Mouse (Mus musculus) neural tube, embryonic 14.5 days (tissue): ENCODE data around the gene Ptpre. TPM values are rescaled to one million over a fixed set of nuclear protein-coding genes. Genes with fewer than 3 reads are reported as not detected.
"Not testable (repeated sequence)": the region's sequence is repeated elsewhere in the genome, so short reads cannot be mapped to it uniquely, and the experiment has no call there.

Experiments used
- ATAC-seq: fragments of 200-750 bp; cut with Nextera tagmentation; 2 replicates; pipeline ENCODE4 v1.8.0; 2017; ENCODE audit warnings: low read depth, mild to moderate bottlenecking, moderate TSS enrichment, moderate library complexity
- H3K27ac ChIP-seq: fragments of 300-500 bp; sonication (generic); 2 replicates; pipeline ENCODE4 v1.5.1; 2014; ENCODE audit warnings: low read depth, mild to moderate bottlenecking, control low read depth, low read length, moderate library complexity, mixed read lengths
- H3K27me3 ChIP-seq: fragments of 300-500 bp; sonication (generic); 2 replicates; pipeline ENCODE4 v1.6.1; 2014; ENCODE audit warnings: low read length; ENCODE audit not compliant: control insufficient read depth, insufficient read depth
- H3K36me3 ChIP-seq: fragments of 300-500 bp; sonication (generic); 2 replicates; pipeline ENCODE4 v1.6.1; 2014; ENCODE audit warnings: low read length, mixed read lengths; ENCODE audit not compliant: control insufficient read depth, insufficient read depth
- H3K4me1 ChIP-seq: fragments of 300-500 bp; sonication (generic); 2 replicates; pipeline ENCODE4 v1.6.1; 2014; ENCODE audit warnings: low read length; ENCODE audit not compliant: control insufficient read depth, insufficient read depth
- H3K4me2 ChIP-seq: fragments of 300-500 bp; sonication (generic); 2 replicates; pipeline ENCODE4 v1.6.1; 2014; ENCODE audit warnings: mild to moderate bottlenecking, low read depth, low read length, control low read depth
- H3K4me3 ChIP-seq: fragments of 300-500 bp; sonication (generic); 2 replicates; pipeline ENCODE4 v1.5.1; 2014; ENCODE audit warnings: low read depth, low read length, control low read depth, mixed read lengths
- H3K9ac ChIP-seq: fragments of 300-500 bp; sonication (generic); replicated peaks from 2 replicates; pipeline ENCODE4 v1.6.1; 2014; ENCODE audit warnings: low read depth, mild to moderate bottlenecking, control low read depth, low read length, mixed read lengths
- H3K9me3 ChIP-seq: fragments of 300-500 bp; sonication (generic); 2 replicates; pipeline ENCODE4 v1.6.1; 2016; ENCODE audit warnings: low read length; ENCODE audit not compliant: control insufficient read depth
- WGBS: fragments of 180-500 bp; shearing (Covaris S2); extraction: QIAGEN DNeasy Blood & Tissue Kit; methylation state at CpG from one replicate; pipeline ENCODE4 v1.1.7; 2014; 5-methylcytosine and 5-hydroxymethylcytosine counted together
- polyA plus RNA-seq: library from polyadenylated mRNA; unstranded; fragments of >200 nt; fragmentation: Nextera tagmentation; extraction: Ambion mirVana; gene quantifications from 2 replicates; pipeline ENCODE4 v1.2.1, GENCODE M21; 2014

Gene Ptpre
- polyA plus RNA-seq, 1 experiment from 2014 or later, result 15.4 TPM

DNA sequence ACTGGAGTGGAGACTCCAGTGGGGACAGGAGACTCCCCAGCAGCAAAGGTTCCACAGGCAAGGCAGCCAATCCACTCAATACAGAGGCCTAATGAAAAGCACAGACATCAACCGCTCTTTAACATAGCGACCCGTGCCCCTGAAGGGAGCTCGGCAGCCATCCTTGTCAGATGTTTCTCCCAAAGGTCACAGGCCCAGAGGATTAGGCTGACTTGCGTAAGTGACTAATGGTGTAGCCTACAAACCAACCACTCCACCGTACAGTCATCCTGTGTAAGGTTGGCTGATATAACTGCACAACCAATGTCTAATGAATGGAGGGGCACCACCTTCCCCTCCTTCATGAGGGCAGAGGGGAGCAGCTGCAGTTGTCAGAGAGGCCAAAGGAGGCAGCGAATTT, 152.1 kb downstream of the Ptpre start:
- no peak for ATAC-seq
- WGBS, result 96% methylated on average over 7 of the region's 7 CpGs
- Histone ChIP-seq H3K9me3 (no peaks in the 10 kb centered on the region), H3K27ac (no peak overlapping the region), H3K4me2 (no peak overlapping the region), H3K36me3 (no peaks in the 10 kb centered on the region; the same call in 1 of the 2 replicates), H3K4me1 (no peaks in the 10 kb centered on the region), H3K9ac (no peak overlapping the region), H3K27me3 (no peaks in the 10 kb centered on the region), H3K4me3 (no peak overlapping the region)

DNA sequence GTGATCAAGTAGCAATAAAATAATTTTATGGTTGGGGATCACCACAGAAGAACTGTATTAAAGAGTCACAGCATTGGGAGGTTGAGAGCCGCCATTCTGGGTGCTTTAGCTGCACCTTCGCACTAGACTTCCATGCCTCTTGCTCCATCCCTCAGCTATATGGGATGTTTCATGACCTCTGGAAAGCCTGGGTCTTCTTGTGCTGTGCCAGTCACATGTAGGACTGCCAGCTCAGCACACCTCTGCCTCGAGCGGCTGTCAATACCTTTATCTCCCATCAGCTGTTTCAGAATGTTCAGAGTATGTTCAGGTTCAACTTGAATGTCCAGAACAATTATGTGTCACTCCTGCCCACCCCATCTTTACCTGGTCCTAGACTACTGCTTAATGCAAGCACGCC, 154.7 kb downstream of the Ptpre start:
- Histone ChIP-seq H3K9ac (no peak overlapping the region), H3K9me3 (no peaks in the 10 kb centered on the region), H3K4me3 (no peak overlapping the region), H3K27me3 (no peaks in the 10 kb centered on the region), H3K4me2 (no peak overlapping the region), H3K36me3 (no peaks in the 10 kb centered on the region; the same call in 1 of the 2 replicates), H3K27ac (no peak overlapping the region), H3K4me1 (no peaks in the 10 kb centered on the region)
- 96% methylated on average over 5 of the region's 5 CpGs for WGBS
- no peak for ATAC-seq

DNA sequence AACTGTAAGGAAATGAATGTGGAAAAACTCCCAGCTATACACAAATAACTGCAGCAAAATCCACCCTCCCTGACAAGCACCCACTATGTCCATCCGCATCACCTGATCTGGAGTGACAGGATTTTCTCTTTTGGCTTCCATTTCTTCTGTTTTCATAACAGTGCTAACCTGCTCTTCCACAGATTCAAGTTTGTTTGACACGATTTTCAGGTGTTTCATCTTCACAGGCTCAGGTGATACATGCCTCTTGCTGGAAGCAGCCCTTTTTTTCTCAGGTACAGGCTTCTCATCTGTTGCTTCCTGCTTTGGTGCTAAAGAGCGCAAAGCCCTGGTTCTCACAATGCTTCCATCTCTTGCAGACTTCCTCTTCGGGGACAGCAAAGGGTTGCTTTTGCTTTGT, 156.8 kb downstream of the Ptpre start:
- H3K4me2 ChIP-seq, result no peak overlapping the region

DNA sequence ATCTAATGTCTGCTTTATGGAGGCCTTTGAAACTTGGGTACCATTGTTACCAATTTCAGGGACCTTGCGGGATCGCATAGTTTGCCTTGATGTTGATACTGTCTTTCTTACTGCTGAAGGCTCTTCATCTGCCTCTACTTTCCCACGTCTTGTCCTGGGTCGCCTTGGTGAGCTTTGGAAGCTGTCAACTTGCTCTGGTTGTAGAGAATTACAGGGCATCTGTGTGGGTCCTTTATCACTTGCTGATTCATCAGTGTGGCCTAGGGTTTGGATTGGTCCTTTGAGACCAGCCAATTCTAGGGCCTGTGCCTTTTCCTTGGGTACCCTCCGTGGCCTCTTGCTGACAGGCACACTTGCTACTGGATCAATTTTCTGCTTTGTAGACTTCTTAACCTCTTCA, 157.5 kb downstream of the Ptpre start:
- 98% methylated on average over 5 of the region's 5 CpGs for WGBS
- Histone ChIP-seq H3K27me3 (no peaks in the 10 kb centered on the region), H3K4me2 (no peak overlapping the region)

More for the DNA sequence above, 156.8 kb downstream of the Ptpre start:
- 94% methylated on average over 4 of the region's 4 CpGs for WGBS
- Histone ChIP-seq H3K4me3 (no peak overlapping the region), H3K27me3 (no peaks in the 10 kb centered on the region), H3K27ac (no peak overlapping the region), H3K9me3 (no peaks in the 10 kb centered on the region), H3K4me1 (no peaks in the 10 kb centered on the region), H3K36me3 (no peaks in the 10 kb centered on the region; the same call in 1 of the 2 replicates), H3K9ac (no peak overlapping the region)
- no peak for ATAC-seq

DNA sequence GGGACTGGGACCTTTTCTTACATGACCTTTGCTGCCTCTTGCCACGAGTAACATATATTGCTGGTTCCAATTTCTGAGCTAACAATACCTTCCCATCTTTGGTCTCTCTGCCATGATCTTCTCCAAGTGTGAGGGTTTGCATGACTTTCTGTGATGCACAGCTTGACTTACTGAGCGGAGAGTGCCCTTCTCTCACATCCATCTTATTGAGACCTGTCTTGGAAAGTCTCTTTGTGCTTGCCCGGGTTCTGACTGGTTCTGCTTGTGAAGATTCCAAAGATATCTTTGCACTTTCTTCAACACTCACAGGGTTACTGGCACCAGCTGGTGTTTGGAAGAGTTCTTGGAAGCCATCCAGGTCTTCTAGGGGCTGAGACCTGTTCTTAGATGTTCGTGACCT, 158.8 kb downstream of the Ptpre start:
- 88% methylated on average over 4 of the region's 4 CpGs for WGBS
- Histone ChIP-seq H3K27me3 (no peaks in the 10 kb centered on the region), H3K9me3 (no peaks in the 10 kb centered on the region), H3K4me3 (no peak overlapping the region), H3K4me2 (no peak overlapping the region), H3K4me1 (no peaks in the 10 kb centered on the region), H3K27ac (no peak overlapping the region), H3K36me3 (no peaks in the 10 kb centered on the region; the same call in 1 of the 2 replicates), H3K9ac (no peak overlapping the region)
- ATAC-seq, result no peak

More for the DNA sequence above, 157.5 kb downstream of the Ptpre start:
- no peak overlapping the region for H3K4me3 ChIP-seq
- no peak overlapping the region for H3K27ac ChIP-seq
- no peak overlapping the region for H3K9ac ChIP-seq
- no peaks in the 10 kb centered on the region for H3K9me3 ChIP-seq
- no peaks in the 10 kb centered on the region; the same call in 1 of the 2 replicates for H3K36me3 ChIP-seq
- H3K4me1 ChIP-seq, result no peaks in the 10 kb centered on the region
- no peak for ATAC-seq

DNA sequence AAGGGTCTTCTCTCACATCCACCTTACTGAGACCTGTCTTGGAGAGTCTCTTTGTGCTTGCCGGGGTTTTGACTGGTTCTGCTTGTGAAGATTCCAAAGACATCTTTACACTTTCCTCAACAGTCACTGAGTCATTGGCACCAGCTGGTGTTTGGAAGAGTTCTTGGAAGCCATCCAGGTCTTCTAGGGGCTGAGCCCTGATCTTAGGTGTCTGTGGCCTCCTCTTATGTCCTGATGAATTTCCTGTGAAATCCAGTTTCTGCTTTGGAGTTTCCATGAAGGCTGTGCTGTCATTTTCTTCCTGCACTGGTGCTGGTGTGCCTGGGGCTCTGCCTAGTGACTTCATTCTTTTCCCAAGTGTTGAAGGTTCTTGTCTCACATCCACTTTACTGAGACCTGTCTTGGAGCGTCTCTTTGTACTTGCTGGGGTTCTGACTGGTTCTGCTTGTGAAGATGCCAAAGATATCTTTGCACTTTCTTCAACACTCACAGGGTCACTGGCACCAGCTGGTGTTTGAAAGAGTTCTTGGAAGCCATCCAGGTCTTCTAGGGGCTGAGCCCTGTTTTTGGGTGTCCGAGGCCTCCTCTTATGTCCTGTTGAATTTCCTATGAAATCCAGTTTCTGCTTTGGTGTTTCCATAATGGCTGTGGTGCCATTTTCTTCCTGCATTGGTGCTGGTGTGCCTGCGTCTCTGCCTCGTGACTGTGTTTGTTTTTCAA, 159.9 kb downstream of the Ptpre start:
- H3K9ac ChIP-seq, ATAC-seq, H3K4me2 ChIP-seq, H3K9me3 ChIP-seq, H3K4me1 ChIP-seq, H3K27ac ChIP-seq, H3K4me3 ChIP-seq, H3K27me3 ChIP-seq, H3K36me3 ChIP-seq: not testable (repeated sequence)
- 90% methylated on average over 5 of the region's 5 CpGs for WGBS

DNA sequence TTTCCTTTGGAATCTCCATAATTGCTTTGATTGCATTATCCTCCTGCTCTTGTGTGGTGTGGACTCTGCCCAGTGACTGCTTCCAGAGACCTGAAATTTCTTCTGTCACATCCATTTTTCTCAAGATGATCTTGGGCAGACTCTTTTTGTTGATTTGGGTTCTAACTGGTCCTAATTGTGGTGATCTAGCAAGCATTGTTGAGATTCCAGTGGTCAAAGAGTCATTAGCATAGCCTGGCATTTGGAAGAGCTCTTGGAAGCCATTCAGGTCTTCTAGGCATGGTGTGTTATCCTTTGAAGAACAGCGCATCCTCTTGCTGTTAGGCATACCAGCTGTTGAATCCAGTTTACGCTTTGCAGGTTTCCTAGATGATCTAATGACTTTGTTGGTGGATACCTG, 161.1 kb downstream of the Ptpre start:
- Histone ChIP-seq H3K9ac (no peak overlapping the region), H3K27me3 (no peaks in the 10 kb centered on the region), H3K4me2 (no peak overlapping the region), H3K27ac (no peak overlapping the region), H3K4me1 (no peaks in the 10 kb centered on the region), H3K4me3 (no peak overlapping the region), H3K36me3 (no peaks in the 10 kb centered on the region), H3K9me3 (no peaks in the 10 kb centered on the region)
- no peak for ATAC-seq
- 97% methylated on average over 2 of the region's 2 CpGs for whole genome bisulfite sequencing

DNA sequence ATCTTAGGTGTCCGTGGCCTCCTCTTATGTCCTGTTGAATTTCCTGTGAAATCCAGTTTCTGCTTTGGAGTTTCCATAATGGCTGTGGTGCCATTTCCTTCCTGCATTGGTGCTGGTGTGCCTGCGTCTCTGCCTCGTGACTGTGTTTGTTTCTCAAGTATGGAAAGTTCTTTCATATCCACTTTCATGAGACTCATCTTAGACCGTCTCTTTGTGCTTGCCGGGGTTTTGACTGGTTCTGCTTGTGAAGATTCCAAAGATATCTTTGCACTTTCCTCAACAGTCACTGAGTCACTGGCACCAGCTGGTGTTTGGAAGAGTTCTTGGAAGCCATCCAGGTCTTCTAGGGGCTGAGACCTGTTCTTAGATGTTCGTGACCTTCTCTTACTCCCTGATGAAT, 162.1 kb downstream of the Ptpre start:
- not testable (repeated sequence) for H3K27ac ChIP-seq, H3K4me2 ChIP-seq, H3K36me3 ChIP-seq, ATAC-seq, H3K9ac ChIP-seq, H3K4me3 ChIP-seq, H3K27me3 ChIP-seq, H3K4me1 ChIP-seq, H3K9me3 ChIP-seq
- 80% methylated on average over 6 of the region's 6 CpGs for WGBS

DNA sequence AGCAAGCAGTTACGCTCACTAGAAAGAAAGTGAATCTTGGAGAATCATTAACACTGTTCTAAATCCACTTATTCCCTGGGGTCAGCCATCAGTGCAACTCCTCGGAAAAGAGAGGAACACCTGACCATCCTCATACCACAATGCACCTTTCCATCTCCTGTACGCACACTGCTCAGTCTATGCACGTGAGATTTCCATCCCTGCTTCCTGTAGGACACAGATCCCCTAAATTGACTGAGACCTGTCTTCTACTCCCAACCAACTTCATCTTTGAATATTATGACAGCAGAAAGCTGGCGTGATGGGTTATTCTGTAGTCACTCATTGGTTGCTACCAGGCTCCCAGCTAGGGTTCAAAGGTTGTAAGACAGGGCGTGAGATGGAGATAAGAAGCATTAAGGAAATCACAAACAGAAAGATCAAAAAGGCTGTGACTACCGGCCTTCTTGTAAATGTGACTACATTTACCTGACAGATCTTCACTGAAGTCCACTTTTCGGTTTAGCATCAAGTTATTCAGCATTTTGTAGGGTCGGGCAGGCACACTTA, 166.4 kb downstream of the Ptpre start:
- Histone ChIP-seq H3K27me3 (no peaks in the 10 kb centered on the region), H3K4me2 (no peak overlapping the region), H3K27ac (no peak overlapping the region), H3K9ac (no peak overlapping the region), H3K36me3 (no peaks in the 10 kb centered on the region), H3K9me3 (no peaks in the 10 kb centered on the region), H3K4me3 (no peak overlapping the region), H3K4me1 (no peaks in the 10 kb centered on the region)
- ATAC-seq, result no peak
- 94% methylated on average over 9 of the region's 9 CpGs for WGBS
